Mouse (Mus musculus) hindbrain, embryonic 12.5 days (tissue): ENCODE results near the gene Gm20918. TPM values are rescaled to one million over a fixed set of nuclear protein-coding genes. Genes with fewer than 3 reads are reported as not detected.
"Not testable (repeated sequence)": the region's sequence is repeated elsewhere in the genome, so short reads cannot be mapped to it uniquely, and the experiment has no call there.

ENCODE experiments used
- ATAC-seq: fragments of 200-750 bp; cut with Nextera tagmentation; 2 replicates; pipeline ENCODE4 v1.8.0; 2017; ENCODE audit warnings: moderate TSS enrichment; ENCODE audit not compliant: low FRiP score
- H3K27ac ChIP-seq: fragments of 300-500 bp; sonication (generic); 2 replicates; pipeline ENCODE4 v1.5.1; 2016; ENCODE audit warnings: mild to moderate bottlenecking
- H3K27me3 ChIP-seq: fragments of 300-500 bp; sonication (generic); 2 replicates; pipeline ENCODE4 v1.6.1; 2016; ENCODE audit warnings: mild to moderate bottlenecking
- H3K36me3 ChIP-seq: fragments of 300-500 bp; sonication (generic); 2 replicates; pipeline ENCODE4 v1.6.1; 2016; ENCODE audit warnings: mild to moderate bottlenecking
- H3K4me1 ChIP-seq: fragments of 300-500 bp; sonication (generic); 2 replicates; pipeline ENCODE4 v1.6.1; 2016
- H3K4me2 ChIP-seq: fragments of 300-500 bp; sonication (generic); replicated peaks from 2 replicates; pipeline ENCODE4 v1.6.1; 2016; ENCODE audit warnings: mild to moderate bottlenecking
- H3K4me3 ChIP-seq: fragments of 300-500 bp; sonication (generic); 2 replicates; pipeline ENCODE4 v1.5.1; 2016; ENCODE audit warnings: mild to moderate bottlenecking
- H3K9ac ChIP-seq: fragments of 300-500 bp; sonication (generic); 2 replicates; pipeline ENCODE4 v1.6.1; 2016; ENCODE audit warnings: mild to moderate bottlenecking, moderate library complexity
- H3K9me3 ChIP-seq: fragments of 300-500 bp; sonication (generic); replicated peaks from 2 replicates; pipeline ENCODE4 v1.6.1; 2016; ENCODE audit warnings: mild to moderate bottlenecking
- polyA plus RNA-seq: library from polyadenylated mRNA; unstranded; fragments of >200 nt; fragmentation: Nextera tagmentation; extraction: Ambion mirVana; gene quantifications from 2 replicates; pipeline ENCODE4 v1.2.1, GENCODE M21; 2016

Gm20918 gene
- polyA plus RNA-seq: not detected in 2 replicates

- H3K9ac ChIP-seq, ATAC-seq, H3K4me2 ChIP-seq, H3K27me3 ChIP-seq, H3K4me3 ChIP-seq, H3K9me3 ChIP-seq, H3K27ac ChIP-seq, H3K36me3 ChIP-seq, H3K4me1 ChIP-seq: not testable (repeated sequence)
These were observed at the start of gene Gm20918 for GRCm38 (mm10) chrY:5043637-5044036. Gm20918 (plus strand) TSS chrY:5043937.

Other genes with a start within 250 kb of the Gm20918 start
- not detected in 2 replicates for gene Gm21820, start 205.5 kb downstream of the Gm20918 start, polyA plus RNA-seq